ENCODE assay signal across 8 mouse cellular contexts in the genomic region with DNA sequence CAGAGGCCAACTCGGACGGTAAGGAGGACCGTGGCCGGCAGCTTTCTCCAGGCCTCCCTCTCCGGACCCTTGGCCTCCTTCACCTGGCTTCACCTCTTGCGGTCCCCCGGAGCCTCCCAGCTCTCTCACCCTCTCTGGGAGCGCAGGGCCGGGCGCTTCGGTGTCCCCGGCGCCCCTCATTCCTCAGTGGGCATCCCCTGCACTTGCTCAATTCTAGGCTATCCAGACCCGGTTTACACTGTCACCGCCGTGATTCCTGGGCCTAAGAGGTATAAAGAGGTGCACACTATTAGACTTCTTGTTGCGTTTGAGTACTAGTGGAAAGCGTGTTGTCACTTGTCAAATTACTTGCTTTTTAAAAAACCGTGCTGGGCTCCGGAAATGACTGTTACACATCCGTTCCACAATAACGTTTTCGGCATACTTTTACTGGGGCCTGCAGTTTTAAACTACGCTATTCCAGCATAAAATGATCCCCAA. TPM values are rescaled to one million over a fixed set of nuclear protein-coding genes. Genes with fewer than 3 reads are reported as not detected.
A peak's percentile ranks its signal among the peaks of the same experiment; 100 is the strongest.
DNase-seq lines count a peak whose midpoint lies in the region; ATAC-seq and TF ChIP-seq lines count a peak whose summit lies in the region.

No protein-coding gene starts in this region.

- H3K9me3 ChIP-seq in forebrain, embryonic 12.5 days: no peaks in the 10 kb centered on the region
- no peaks in the 10 kb centered on the region for H3K9me3 ChIP-seq in liver, embryonic 12.5 days (replicated peaks)
- no peaks in the 10 kb centered on the region for H3K9me3 ChIP-seq in stomach, postnatal 0 days (ENCODE audit: control insufficient read depth, low read length)

- H3K27ac ChIP-seq in cerebellum, adult 2 months (ENCODE audit: insufficient read depth, low read length): peak overlapping the region; percentile 70
- H3K27ac ChIP-seq in forebrain, embryonic 12.5 days: peak overlapping the region; percentile 88
- peak overlapping the region; percentile 89 for H3K27ac ChIP-seq in liver, embryonic 12.5 days
- H3K27ac ChIP-seq in stomach, postnatal 0 days (replicated peaks): peak overlapping the region; percentile 90

- peak; percentile 45 for ATAC-seq in CD4-positive, CD25-positive, alpha-beta regulatory T cell, adult 4 months
- no peak; the same call in none of the 2 replicates for ATAC-seq in forebrain, embryonic 12.5 days (ENCODE audit: low FRiP score)
- ATAC-seq in liver, embryonic 12.5 days: peak; percentile 60
- ATAC-seq in stomach, postnatal 0 days (ENCODE audit: low FRiP score, low TSS enrichment): no peak; the same call in 1 of the 2 replicates

- DNase-seq in cerebellum, adult 2 months: no peak
- no peak for DNase-seq in cerebellum, postnatal 10 days
- no peak for DNase-seq in stomach, postnatal 0 days (ENCODE audit: low spot score)
- no peak for DNase-seq in cerebellum, postnatal 36 days
- no peak for DNase-seq in kidney, postnatal 25 days

- peak; percentile 29 for TF ChIP-seq EP300 in stomach, postnatal 0 days (optimal IDR thresholded peaks at IDR 0.05)

- no peaks in the 10 kb centered on the region for H3K27me3 ChIP-seq in cerebellum, adult 2 months (ENCODE audit: control insufficient read depth, insufficient read depth, low read length)
- H3K27me3 ChIP-seq in forebrain, embryonic 12.5 days: no peaks in the 10 kb centered on the region
- no peaks in the 10 kb centered on the region for H3K27me3 ChIP-seq in liver, embryonic 12.5 days (replicated peaks)
- no peaks in the 10 kb centered on the region for H3K27me3 ChIP-seq in stomach, postnatal 0 days (ENCODE audit: control insufficient read depth, insufficient read depth, low read length)

- H3K4me2 ChIP-seq in forebrain, embryonic 12.5 days: peak overlapping the region; percentile 75
- H3K4me2 ChIP-seq in liver, embryonic 12.5 days: peak overlapping the region; percentile 76
- H3K4me2 ChIP-seq in stomach, postnatal 0 days (replicated peaks; ENCODE audit: low read depth): peak overlapping the region; percentile 83

- under 1% methylated on average over 24 of the region's 24 CpGs for WGBS in cerebellum, adult 2 months
- under 1% methylated on average over 24 of the region's 24 CpGs for WGBS in forebrain, embryonic 12.5 days
- 2% methylated on average over 23 of the region's 24 CpGs for WGBS in liver, embryonic 12.5 days (ENCODE audit: insufficient replicate concordance)
- WGBS in stomach, postnatal 0 days: under 1% methylated on average over 24 of the region's 24 CpGs

- TF ChIP-seq CTCF in cerebellum, adult 2 months (IDR thresholded peaks at IDR 0.05; ENCODE audit: borderline replicate concordance, insufficient read depth, low read depth, low read length): no peak
- TF ChIP-seq CTCF in stomach, postnatal 0 days (IDR thresholded peaks at IDR 0.05; ENCODE audit: low read depth): no peak

- H3K9ac ChIP-seq in forebrain, embryonic 12.5 days: peak overlapping the region; percentile 92
- peak overlapping the region; percentile 84 for H3K9ac ChIP-seq in liver, embryonic 12.5 days
- peak overlapping the region; percentile 94 for H3K9ac ChIP-seq in stomach, postnatal 0 days (ENCODE audit: low read length)

- 0 out of 2 replicates have a peak, but pooled peaks have one; percentile 2 for TF ChIP-seq POLR2A in cerebellum, adult 2 months (IDR thresholded peaks at IDR 0.05; ENCODE audit: borderline replicate concordance, insufficient read depth, low read length)

- peak overlapping the region; percentile 81 for H3K4me3 ChIP-seq in cerebellum, adult 2 months (replicated peaks; ENCODE audit: insufficient read depth, low read depth, low read length)
- H3K4me3 ChIP-seq in forebrain, embryonic 12.5 days (replicated peaks): peak overlapping the region; percentile 87
- H3K4me3 ChIP-seq in liver, embryonic 12.5 days: peak overlapping the region; percentile 80
- peak overlapping the region; percentile 86 for H3K4me3 ChIP-seq in stomach, postnatal 0 days (ENCODE audit: low read depth, low read length)

- H3K4me1 ChIP-seq in cerebellum, adult 2 months (ENCODE audit: control insufficient read depth, insufficient read depth, low read length): peaks cover 3% of the 10 kb centered on the region
- H3K4me1 ChIP-seq in forebrain, embryonic 12.5 days: peaks cover 14% of the 10 kb centered on the region
- peaks cover 13% of the 10 kb centered on the region for H3K4me1 ChIP-seq in liver, embryonic 12.5 days
- no peaks in the 10 kb centered on the region; the same call in 1 of the 2 replicates for H3K4me1 ChIP-seq in stomach, postnatal 0 days (replicated peaks; ENCODE audit: control insufficient read depth, insufficient read depth)

- H3K36me3 ChIP-seq in forebrain, embryonic 12.5 days (replicated peaks): 0 out of 2 replicates have a peak, but pooled peaks cover 3% of the 10 kb centered on the region
- H3K36me3 ChIP-seq in liver, embryonic 12.5 days: peaks cover 15% of the 10 kb centered on the region
- H3K36me3 ChIP-seq in stomach, postnatal 0 days (ENCODE audit: control insufficient read depth, insufficient read depth, low read length): no peaks in the 10 kb centered on the region; the same call in 1 of the 2 replicates

RNA-seq across cellular contexts. Expression of gene Chordc1, which starts 0.6 kb away (rescaled TPM):
- 43.0 and 52.3 TPM in 2 replicates for polyA plus RNA-seq in cerebellum, adult 2 months (2012; rRNA removed)
- 100 to 1,000 TPM; 109 to 134 TPM for polyA plus RNA-seq in CD4-positive, CD25-positive, alpha-beta regulatory T cell, adult 4 months (2017; shearing (Covaris generic))
- 123 and 128 TPM in 2 replicates for polyA plus RNA-seq in forebrain, embryonic 12.5 days (2016; fragmentation: Nextera tagmentation; extraction: Ambion mirVana)
- 71.5 and 74.8 TPM in 2 replicates for polyA plus RNA-seq in liver, embryonic 12.5 days (2016; fragmentation: Nextera tagmentation; extraction: Ambion mirVana)
- 32.7 and 39.4 TPM in 2 replicates for polyA plus RNA-seq in stomach, postnatal 0 days (2015; fragmentation: Nextera tagmentation; extraction: Ambion mirVana)

Comparison
In these comparisons a context has a peak if more than half of its experiments do, and no peak if none do; other contexts are left out.
1. ATAC-seq: peak in CD4-positive, CD25-positive, alpha-beta regulatory T cell, adult 4 months (single experiment) and liver, embryonic 12.5 days (single experiment); none in forebrain, embryonic 12.5 days (single experiment) and stomach, postnatal 0 days (single experiment).
2. Peak in every context shown above with its lines, with median percentiles within 50 percentile points of each other: H3K27ac ChIP-seq, H3K4me3 ChIP-seq, H3K4me2 ChIP-seq and H3K9ac ChIP-seq.